Mouse (Mus musculus): ENCODE data around the gene Tbx6. TPM values are rescaled to one million over a fixed set of nuclear protein-coding genes. Genes with fewer than 3 reads are reported as not detected.

Gene Tbx6
- polyA plus RNA-seq, 1 experiment from 2014 or later = 0.42 TPM

DNA sequence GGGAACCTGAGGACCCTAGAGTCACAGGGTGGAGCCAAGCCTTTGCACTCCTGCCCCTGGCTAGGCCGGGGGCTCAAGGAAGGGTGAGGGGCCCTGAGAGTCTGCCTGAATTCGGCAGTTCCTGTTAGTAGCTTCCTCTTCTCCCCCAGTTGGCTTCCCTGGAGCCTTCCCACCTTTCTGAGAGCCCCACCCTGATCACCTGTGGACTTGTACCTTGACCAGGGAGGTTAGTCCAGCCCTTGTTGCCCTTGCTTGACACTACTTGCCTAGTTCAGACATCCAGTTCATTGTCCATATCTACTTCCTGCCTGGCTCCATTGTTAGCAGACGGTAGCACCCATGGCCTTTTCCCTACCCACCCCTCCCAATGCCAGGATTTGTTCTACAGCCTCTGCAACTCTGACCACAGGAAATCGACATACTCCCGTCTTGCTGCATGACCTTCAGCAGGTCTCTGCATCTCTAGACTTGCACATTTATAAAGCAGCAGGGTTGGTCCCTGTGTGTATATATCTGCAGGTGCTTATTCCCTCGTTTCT is 19.7 kb upstream of the Tbx6 start:
- Histone ChIP-seq H3K4me3 (ENCODE audit: low read depth, low read length) (no peak overlapping the region), H3K4me1 (ENCODE audit: control insufficient read depth, insufficient read depth, low read length) (peaks cover 14% of the 10 kb centered on the region), H3K27me3 (replicated peaks; ENCODE audit: control insufficient read depth, insufficient read depth, low read length) (no peaks in the 10 kb centered on the region), H3K36me3 (ENCODE audit: control insufficient read depth, insufficient read depth, low read length) (peaks cover 45% of the 10 kb centered on the region), H3K27ac (ENCODE audit: low read depth, low read length) (peak overlapping the region; percentile 39; the same call in 1 of the 2 replicates), H3K9ac (ENCODE audit: low read length) (no peak overlapping the region), H3K4me2 (ENCODE audit: low read length) (peak overlapping the region; percentile 90), H3K9me3 (replicated peaks; ENCODE audit: control insufficient read depth, low read length) (no peaks in the 10 kb centered on the region)
- DNase-seq (ENCODE audit: low spot score) (no peak), ATAC-seq (no peak)
- 77% methylated on average over 6 of the region's 6 CpGs for WGBS

GRCm38 (mm10) chr7:126762471-126763008 is 18.7 kb upstream of the Tbx6 start:
- peak overlapping the region; percentile 23 for H3K4me2 ChIP-seq (ENCODE audit: low read length)
- peak overlapping the region; percentile 6; the same call in 1 of the 2 replicates for H3K9ac ChIP-seq (ENCODE audit: low read length)
- peak overlapping the region; percentile 75 for H3K27ac ChIP-seq (ENCODE audit: low read depth, low read length)
- H3K27me3 ChIP-seq (replicated peaks; ENCODE audit: control insufficient read depth, insufficient read depth, low read length) = no peaks in the 10 kb centered on the region
- ATAC-seq (no peak), DNase-seq (ENCODE audit: low spot score) (peak; percentile 40)
- WGBS = 57% methylated on average over 17 of the region's 17 CpGs
- H3K36me3 ChIP-seq (ENCODE audit: control insufficient read depth, insufficient read depth, low read length) = peaks cover 54% of the 10 kb centered on the region
- H3K4me3 ChIP-seq (ENCODE audit: low read depth, low read length) = no peak overlapping the region
- H3K9me3 ChIP-seq (replicated peaks; ENCODE audit: control insufficient read depth, low read length) = no peaks in the 10 kb centered on the region
- H3K4me1 ChIP-seq (ENCODE audit: control insufficient read depth, insufficient read depth, low read length) = peaks cover 14% of the 10 kb centered on the region

GRCm38 (mm10) chr7:126765540-126765939 is 15.7 kb upstream of the Tbx6 start:
- ATAC-seq (no peak), DNase-seq (ENCODE audit: low spot score) (no peak)
- H3K9me3 ChIP-seq (replicated peaks; ENCODE audit: control insufficient read depth, low read length) = no peaks in the 10 kb centered on the region
- H3K36me3 ChIP-seq (ENCODE audit: control insufficient read depth, insufficient read depth, low read length) = peaks cover 84% of the 10 kb centered on the region
- WGBS = 91% methylated on average over 9 of the region's 9 CpGs
- H3K4me3 ChIP-seq (ENCODE audit: low read depth, low read length) = no peak overlapping the region
- H3K9ac ChIP-seq (ENCODE audit: low read length) = no peak overlapping the region
- no peaks in the 10 kb centered on the region for H3K27me3 ChIP-seq (replicated peaks; ENCODE audit: control insufficient read depth, insufficient read depth, low read length)
- H3K4me1 ChIP-seq (ENCODE audit: control insufficient read depth, insufficient read depth, low read length) = peaks cover 12% of the 10 kb centered on the region
- no peak overlapping the region for H3K27ac ChIP-seq (ENCODE audit: low read depth, low read length)
- H3K4me2 ChIP-seq (ENCODE audit: low read length) = no peak overlapping the region

DNA sequence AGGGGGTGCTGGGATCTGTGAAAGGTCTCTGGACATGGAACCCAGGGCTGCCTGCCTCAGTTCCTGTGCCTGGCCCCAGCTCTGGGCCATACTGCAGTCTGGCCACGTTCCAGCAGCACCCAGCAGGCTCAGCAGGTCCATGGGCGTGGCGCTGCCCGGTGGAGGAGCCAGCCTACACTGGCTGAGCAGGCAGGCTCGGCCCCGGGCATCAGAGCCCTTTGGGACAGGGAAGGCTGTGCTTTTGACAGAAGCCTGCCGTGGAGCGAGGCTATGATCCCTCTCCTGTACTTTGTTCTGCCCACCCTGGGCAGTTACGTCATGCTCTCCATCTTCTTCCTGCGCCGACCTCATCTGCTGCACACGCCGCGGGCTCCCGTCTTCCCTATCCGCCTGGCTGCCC is 15.1 kb upstream of the Tbx6 start, which contains the start of gene Gdpd3:
TSS of gene Gdpd3 (plus strand) at position 134 of the 400 bp plus-strand sequence.
- ATAC-seq = no peak
- DNase-seq (ENCODE audit: low spot score) = no peak
- Histone ChIP-seq H3K9ac (ENCODE audit: low read length) (no peak within 1 kb of the TSS), H3K4me3 (ENCODE audit: low read depth, low read length) (no peak within 1 kb of the TSS), H3K27ac (ENCODE audit: low read depth, low read length) (no peak within 1 kb of the TSS), H3K36me3 (ENCODE audit: control insufficient read depth, insufficient read depth, low read length) (peaks cover 91% of the 10 kb centered on the region), H3K27me3 (replicated peaks; ENCODE audit: control insufficient read depth, insufficient read depth, low read length) (no peaks in the 10 kb centered on the region), H3K4me1 (ENCODE audit: control insufficient read depth, insufficient read depth, low read length) (peaks cover 6% of the 10 kb centered on the region), H3K4me2 (ENCODE audit: low read length) (no peak within 1 kb of the TSS), H3K9me3 (replicated peaks; ENCODE audit: control insufficient read depth, low read length) (no peaks in the 10 kb centered on the region)
- 89% methylated on average over 16 of the region's 16 CpGs for WGBS

DNA sequence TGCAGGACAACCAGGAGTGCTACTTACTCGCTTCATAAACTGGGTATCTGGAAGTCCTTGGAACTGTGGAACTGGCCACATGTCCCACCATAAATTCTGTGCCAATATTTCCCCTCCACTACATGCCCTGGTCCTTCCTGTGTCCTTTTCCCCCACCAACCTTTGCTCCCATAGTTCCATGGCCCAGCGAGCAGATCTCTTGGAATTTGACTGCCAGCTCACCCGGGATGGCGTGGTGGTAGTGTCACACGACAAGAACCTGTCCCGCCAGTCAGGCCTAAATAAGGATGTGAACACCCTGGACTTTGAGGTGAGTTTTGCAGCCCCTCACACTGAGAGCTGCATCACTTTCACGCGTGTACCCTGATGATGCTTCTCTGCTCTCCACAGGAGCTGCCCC is 14.3 kb upstream of the Tbx6 start:
- WGBS = 95% methylated on average over 8 of the region's 8 CpGs
- no peak overlapping the region for H3K9ac ChIP-seq (ENCODE audit: low read length)
- H3K9me3 ChIP-seq (replicated peaks; ENCODE audit: control insufficient read depth, low read length) = no peaks in the 10 kb centered on the region
- ATAC-seq (no peak), DNase-seq (ENCODE audit: low spot score) (no peak)
- no peak overlapping the region for H3K4me3 ChIP-seq (ENCODE audit: low read depth, low read length)
- H3K36me3 ChIP-seq (ENCODE audit: control insufficient read depth, insufficient read depth, low read length) = peaks cover 86% of the 10 kb centered on the region
- no peaks in the 10 kb centered on the region for H3K27me3 ChIP-seq (replicated peaks; ENCODE audit: control insufficient read depth, insufficient read depth, low read length)
- H3K27ac ChIP-seq (ENCODE audit: low read depth, low read length) = no peak overlapping the region
- H3K4me2 ChIP-seq (ENCODE audit: low read length) = no peak overlapping the region
- H3K4me1 ChIP-seq (ENCODE audit: control insufficient read depth, insufficient read depth, low read length) = no peaks in the 10 kb centered on the region

GRCm38 (mm10) chr7:126770784-126771183 is 10.5 kb upstream of the Tbx6 start:
- Histone ChIP-seq H3K4me3 (ENCODE audit: low read depth, low read length) (no peak overlapping the region), H3K9me3 (replicated peaks; ENCODE audit: control insufficient read depth, low read length) (no peaks in the 10 kb centered on the region), H3K4me2 (ENCODE audit: low read length) (no peak overlapping the region), H3K27me3 (replicated peaks; ENCODE audit: control insufficient read depth, insufficient read depth, low read length) (no peaks in the 10 kb centered on the region), H3K27ac (ENCODE audit: low read depth, low read length) (no peak overlapping the region), H3K9ac (ENCODE audit: low read length) (no peak overlapping the region), H3K4me1 (ENCODE audit: control insufficient read depth, insufficient read depth, low read length) (no peaks in the 10 kb centered on the region), H3K36me3 (ENCODE audit: control insufficient read depth, insufficient read depth, low read length) (peaks cover 69% of the 10 kb centered on the region)
- ATAC-seq (no peak), DNase-seq (ENCODE audit: low spot score) (no peak)
- WGBS = 85% methylated on average over 12 of the region's 12 CpGs

GRCm38 (mm10) chr7:126773351-126773750 is 7.9 kb upstream of the Tbx6 start:
- Histone ChIP-seq H3K9me3 (replicated peaks; ENCODE audit: control insufficient read depth, low read length) (no peaks in the 10 kb centered on the region), H3K27ac (ENCODE audit: low read depth, low read length) (no peak overlapping the region), H3K9ac (ENCODE audit: low read length) (no peak overlapping the region), H3K36me3 (ENCODE audit: control insufficient read depth, insufficient read depth, low read length) (peaks cover 48% of the 10 kb centered on the region), H3K27me3 (replicated peaks; ENCODE audit: control insufficient read depth, insufficient read depth, low read length) (no peaks in the 10 kb centered on the region), H3K4me3 (ENCODE audit: low read depth, low read length) (no peak overlapping the region), H3K4me2 (ENCODE audit: low read length) (no peak overlapping the region), H3K4me1 (ENCODE audit: control insufficient read depth, insufficient read depth, low read length) (peaks cover 17% of the 10 kb centered on the region)
- DNase-seq (ENCODE audit: low spot score) = no peak
- ATAC-seq = no peak
- WGBS = 83% methylated on average over 2 of the region's 2 CpGs

- Histone ChIP-seq H3K36me3 (ENCODE audit: control insufficient read depth, insufficient read depth, low read length) (peaks cover 43% of the 10 kb centered on the region), H3K9me3 (replicated peaks; ENCODE audit: control insufficient read depth, low read length) (no peaks in the 10 kb centered on the region), H3K9ac (ENCODE audit: low read length) (no peak overlapping the region), H3K4me3 (ENCODE audit: low read depth, low read length) (no peak overlapping the region), H3K27me3 (replicated peaks; ENCODE audit: control insufficient read depth, insufficient read depth, low read length) (no peaks in the 10 kb centered on the region), H3K4me1 (ENCODE audit: control insufficient read depth, insufficient read depth, low read length) (peaks cover 17% of the 10 kb centered on the region), H3K4me2 (ENCODE audit: low read length) (no peak overlapping the region), H3K27ac (ENCODE audit: low read depth, low read length) (no peak overlapping the region)
- DNase-seq (ENCODE audit: low spot score) (no peak), ATAC-seq (no peak)
- 92% methylated on average over 2 of the region's 2 CpGs for WGBS
Measured at GRCm38 (mm10) chr7:126774463-126774862, 6.8 kb upstream of the Tbx6 start.

- Histone ChIP-seq H3K36me3 (ENCODE audit: control insufficient read depth, insufficient read depth, low read length) (peaks cover 34% of the 10 kb centered on the region), H3K9me3 (replicated peaks; ENCODE audit: control insufficient read depth, low read length) (no peaks in the 10 kb centered on the region), H3K27ac (ENCODE audit: low read depth, low read length) (no peak overlapping the region), H3K4me1 (ENCODE audit: control insufficient read depth, insufficient read depth, low read length) (peaks cover 24% of the 10 kb centered on the region), H3K4me2 (ENCODE audit: low read length) (no peak overlapping the region), H3K9ac (ENCODE audit: low read length) (no peak overlapping the region; the same call in 1 of the 2 replicates), H3K4me3 (ENCODE audit: low read depth, low read length) (no peak overlapping the region), H3K27me3 (replicated peaks; ENCODE audit: control insufficient read depth, insufficient read depth, low read length) (no peaks in the 10 kb centered on the region)
- WGBS = 84% methylated on average over 10 of the region's 10 CpGs
- ATAC-seq (no peak), DNase-seq (ENCODE audit: low spot score) (no peak)
Measured at GRCm38 (mm10) chr7:126775185-126775977, 5.9 kb upstream of the Tbx6 start.

Data from forebrain, embryonic 14.5 days (tissue).